Mouse (Mus musculus): ENCODE results near the gene Lrrtm4.

- no peak for TF ChIP-seq CTCF (IDR thresholded peaks at IDR 0.05; ENCODE audit: low read depth)
- no peak for TF ChIP-seq EP300 (IDR thresholded peaks at IDR 0.05; ENCODE audit: low read depth)
Measured at GRCm38 (mm10) chr6:80078001-80078400, 59.3 kb downstream of the Lrrtm4 start.

Data from heart, postnatal 0 days (tissue).